Mouse (Mus musculus) midbrain, embryonic 16.5 days (tissue): ENCODE measurements around the gene Hacd4. TPM values are rescaled to one million over a fixed set of nuclear protein-coding genes. Genes with fewer than 3 reads are reported as not detected.

ENCODE experiments used
- polyA plus RNA-seq: library from polyadenylated mRNA; unstranded; fragments of >200 nt; fragmentation: Nextera tagmentation; extraction: Ambion mirVana; gene quantifications from 2 replicates; pipeline ENCODE4 v1.2.1, GENCODE M21; 2015

Hacd4 gene
- polyA plus RNA-seq, 1 experiment from 2014 or later = 3.8 TPM

Other genes with a start within 250 kb of the Hacd4 start
- not detected in 2 replicates for gene Ifnb1, start 83.8 kb upstream of the Hacd4 start, polyA plus RNA-seq
- not detected in 2 replicates for gene Ifna15, start 119.3 kb upstream of the Hacd4 start, polyA plus RNA-seq
- not detected in 2 replicates for gene Ifna14, start 132.9 kb upstream of the Hacd4 start, polyA plus RNA-seq
- not detected in 2 replicates for gene Ifna9, start 153.5 kb upstream of the Hacd4 start, polyA plus RNA-seq
- gene Ifna12, start 164.4 kb upstream of the Hacd4 start, polyA plus RNA-seq = not detected in 2 replicates
- not detected in 2 replicates for gene C87499, start 195.5 kb upstream of the Hacd4 start, polyA plus RNA-seq
- not detected in 2 replicates for gene Ifna13, start 205.5 kb upstream of the Hacd4 start, polyA plus RNA-seq
- not detected in 2 replicates for gene Ifna16, start 238.0 kb upstream of the Hacd4 start, polyA plus RNA-seq
- gene Ifna2, start 245.0 kb upstream of the Hacd4 start, polyA plus RNA-seq = not detected in 2 replicates